Mouse (Mus musculus) gastrocnemius, postnatal 10 days (tissue): ENCODE results near the gene Gjb3. TPM values are rescaled to one million over a fixed set of nuclear protein-coding genes. Genes with fewer than 3 reads are reported as not detected.
A peak's percentile ranks its signal among the peaks of the same experiment; 100 is the strongest.

ENCODE experiments used
- DNase-seq: peaks from one replicate; pipeline ENCODE4 v3.0.0; 2021; ENCODE audit warnings: mixed read lengths
- total RNA-seq, 2 experiments: library from RNA; stranded (reverse); gene quantifications; 2 replicates each; pipeline ENCODE4 v1.2.3; 2021

Gene Gjb3
- total RNA-seq, 2 experiments from 2014 or later = not detected

- DNase-seq = peak; percentile 29
Observed at GRCm38 (mm10) chr4:127278451-127279001, 52.1 kb downstream of the Gjb3 start.

Other genes with a start within 250 kb of the Gjb3 start
- 1 to 10 TPM; 1.1 to 1.5 TPM for gene Tmem35b, start 207.2 kb downstream of the Gjb3 start, total RNA-seq
- gene Dlgap3, start 161.6 kb downstream of the Gjb3 start, total RNA-seq = under 1 TPM; 0.68 to 0.78 TPM
- gene Smim12, start 87.1 kb downstream of the Gjb3 start, total RNA-seq = 10 to 100 TPM; 29.1 to 32.7 TPM
- gene Gja4, start 16.8 kb downstream of the Gjb3 start, total RNA-seq = 10 to 100 TPM; 12.7 to 16.1 TPM
- gene Gjb4, start 23.2 kb upstream of the Gjb3 start, total RNA-seq = not detected
- gene Gjb5, start 27.3 kb upstream of the Gjb3 start, total RNA-seq = under 1 TPM; 0.26 to 0.38 TPM